Mouse (Mus musculus): ENCODE measurements around the gene Elk3. TPM values are rescaled to one million over a fixed set of nuclear protein-coding genes. Genes with fewer than 3 reads are reported as not detected.

Gene Elk3
- total RNA-seq, 2 experiments from 2014 or later, result 8.6 to 11.9 TPM

GRCm38 (mm10) chr10:93274277-93274696 lies 36.6 kb downstream of the Elk3 start:
- DNase-seq (ENCODE audit: extremely low spot score in 1 of 2, low spot score in 2 of 2), result no peak
- intact Hi-C loops (cut with DNase I), result loop anchor here (2.0 to 10.0 kb wide), 3 partner anchors 19 to 199 kb away; partner anchors contain the start of gene Cdk17

DNA sequence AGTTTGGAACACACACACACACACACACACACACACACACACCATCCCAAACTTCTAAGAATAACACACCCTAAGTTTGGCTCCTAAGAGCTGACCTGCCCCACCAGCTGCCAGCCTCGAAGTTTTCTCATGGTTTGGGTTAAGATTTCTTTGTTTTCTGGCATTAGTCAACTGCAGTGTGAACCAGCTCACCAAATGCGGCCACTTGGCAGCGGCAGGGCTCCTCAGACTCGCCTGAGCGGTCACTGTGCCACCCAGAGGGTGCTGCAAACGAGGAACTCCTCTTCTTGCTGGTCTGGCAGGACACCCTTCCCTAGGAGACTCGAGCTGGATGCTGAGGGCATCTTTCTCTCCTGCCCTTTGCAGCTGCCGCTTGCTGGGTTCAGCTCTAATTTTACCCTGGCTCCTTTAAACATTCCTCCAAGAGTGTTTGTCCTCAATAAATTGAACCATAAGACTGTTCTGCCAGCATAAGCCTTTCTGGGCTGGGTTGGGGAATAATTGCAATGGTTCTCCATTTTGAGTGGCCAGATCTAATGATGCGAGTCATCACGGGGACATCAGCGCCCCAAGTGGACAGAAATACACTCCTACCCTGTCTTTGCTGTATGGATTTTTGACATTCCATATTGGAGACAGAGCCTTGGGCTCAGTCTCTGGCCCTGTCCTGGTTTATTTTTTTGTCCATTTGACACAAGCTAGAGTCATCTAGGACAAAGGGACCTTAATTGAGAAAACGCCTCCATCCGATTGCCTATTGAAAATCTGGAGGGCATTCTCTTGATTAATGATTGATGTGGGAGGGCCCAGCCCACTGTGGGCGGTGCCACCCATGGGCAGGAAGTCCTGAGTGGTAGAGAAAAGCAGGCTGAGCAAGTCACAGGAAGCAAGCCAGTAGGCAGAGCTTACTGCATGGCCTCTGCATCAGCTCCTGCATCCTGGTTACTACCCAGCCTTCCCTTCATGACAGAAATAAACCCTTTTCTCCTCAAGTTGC lies 37.7 kb downstream of the Elk3 start:
- peak; percentile 47 for TF ChIP-seq CTCF (IDR thresholded peaks at IDR 0.05)
- intact Hi-C loops (cut with DNase I), result loop anchor here (10.0 kb wide), 1 partner anchor 198 kb away; no protein-coding TSS in a partner anchor
- H3K27ac ChIP-seq, result peak overlapping the region; percentile 97

More at GRCm38 (mm10) chr10:93274277-93274696, 36.6 kb downstream of the Elk3 start:
- Histone ChIP-seq H3K4me3 (no peak overlapping the region), H3K27ac (peak overlapping the region; percentile 97)
- peak; percentile 7; the same call in 1 of the 2 replicates for TF ChIP-seq CTCF (IDR thresholded peaks at IDR 0.05)

GRCm38 (mm10) chr10:93271831-93272230 lies 39.1 kb downstream of the Elk3 start:
- Histone ChIP-seq H3K4me3 (no peak overlapping the region), H3K27ac (no peak overlapping the region)
- no peak for DNase-seq (ENCODE audit: extremely low spot score in 1 of 2, low spot score in 2 of 2)
- no peak for TF ChIP-seq CTCF (IDR thresholded peaks at IDR 0.05)
- intact Hi-C loops (cut with DNase I), result loop anchor here (10.0 kb wide), 1 partner anchor 197 kb away; no protein-coding TSS in a partner anchor

More for the DNA sequence above, 37.7 kb downstream of the Elk3 start:
- DNase-seq (ENCODE audit: extremely low spot score in 1 of 2, low spot score in 2 of 2), result no peak
- no peak overlapping the region for H3K4me3 ChIP-seq

DNA sequence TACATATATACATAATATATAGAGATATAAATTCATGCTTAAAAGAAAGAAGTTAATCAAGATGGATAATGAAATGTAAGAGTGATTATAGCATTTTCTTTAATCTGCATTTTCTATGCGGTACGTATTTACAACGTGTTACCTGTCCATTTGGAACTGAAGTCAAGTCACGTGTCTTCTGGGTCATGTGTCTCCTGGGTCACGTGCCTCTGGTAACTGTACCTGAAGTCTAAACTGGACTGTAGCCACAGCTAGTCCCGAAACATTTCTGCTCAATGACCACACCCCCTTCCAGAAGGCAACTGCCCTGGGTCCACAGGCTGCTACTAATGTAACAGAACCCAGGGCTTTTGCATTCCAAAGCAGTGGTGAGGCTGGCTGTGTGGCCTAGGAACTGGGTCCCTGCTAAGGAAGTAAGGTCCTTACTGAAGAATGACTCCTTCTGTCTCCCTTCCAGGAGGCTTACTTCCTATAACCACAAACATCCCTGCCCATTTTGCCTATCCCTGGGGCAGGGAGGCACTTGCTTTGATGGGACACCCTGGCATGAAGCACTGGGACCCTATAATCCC lies 40.0 kb downstream of the Elk3 start:
- no peak for DNase-seq (ENCODE audit: extremely low spot score in 1 of 2, low spot score in 2 of 2)
- Histone ChIP-seq H3K27ac (no peak overlapping the region), H3K4me3 (no peak overlapping the region)
- intact Hi-C loops (cut with DNase I), result loop anchor here (10.0 kb wide), 1 partner anchor 196 kb away; no protein-coding TSS in a partner anchor
- TF ChIP-seq CTCF (IDR thresholded peaks at IDR 0.05), result no peak

DNA sequence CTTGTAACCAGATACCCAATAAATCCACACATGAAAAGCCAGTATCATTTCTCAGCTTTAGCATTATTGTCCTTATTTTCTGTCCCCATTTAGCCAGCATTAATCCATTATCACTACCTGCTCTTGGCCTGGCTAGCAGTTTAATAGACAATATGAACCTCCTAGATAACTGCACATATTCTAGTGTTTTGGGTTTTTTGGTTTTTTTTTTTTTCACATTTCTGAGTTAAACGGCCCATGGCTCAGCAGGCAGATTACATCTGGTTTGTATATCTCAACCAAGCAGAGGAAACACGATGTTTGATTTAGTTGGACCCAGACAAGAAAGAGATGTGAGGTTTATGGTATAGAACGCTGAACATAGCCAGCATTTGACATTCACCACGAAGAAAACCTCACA lies 41.2 kb downstream of the Elk3 start:
- Histone ChIP-seq H3K4me3 (no peak overlapping the region), H3K27ac (peak overlapping the region; percentile 58; the same call in 1 of the 2 replicates)
- intact Hi-C loops (cut with DNase I), result loop anchor here (10.0 kb wide), 1 partner anchor 195 kb away; no protein-coding TSS in a partner anchor
- TF ChIP-seq CTCF (IDR thresholded peaks at IDR 0.05), result no peak
- no peak for DNase-seq (ENCODE audit: extremely low spot score in 1 of 2, low spot score in 2 of 2)

DNA sequence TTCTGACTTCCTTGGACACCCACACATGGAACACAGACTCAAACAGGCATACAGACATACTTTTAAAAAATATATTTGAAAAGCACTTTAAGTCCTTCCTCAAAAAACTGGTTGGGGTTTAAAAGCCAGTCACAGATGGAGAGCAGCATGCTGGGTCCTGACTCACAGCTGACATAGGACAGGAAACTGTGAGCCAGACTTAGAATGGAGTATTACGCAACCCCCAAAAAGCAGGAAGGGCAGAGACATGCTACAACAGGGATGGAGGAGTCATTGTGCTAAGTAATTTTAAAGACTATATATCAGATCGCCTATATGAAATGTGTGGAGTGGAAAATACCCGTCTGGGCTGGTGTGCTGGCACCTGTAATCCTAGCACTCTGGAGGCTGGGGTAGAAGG lies 42.6 kb downstream of the Elk3 start:
- no peak for DNase-seq (ENCODE audit: extremely low spot score in 1 of 2, low spot score in 2 of 2)
- Histone ChIP-seq H3K4me3 (no peak overlapping the region), H3K27ac (0 out of 2 replicates have a peak overlapping the region, but pooled peaks have one; percentile 15)
- no peak for TF ChIP-seq CTCF (IDR thresholded peaks at IDR 0.05)
- intact Hi-C loops (cut with DNase I), result no loop called here

DNA sequence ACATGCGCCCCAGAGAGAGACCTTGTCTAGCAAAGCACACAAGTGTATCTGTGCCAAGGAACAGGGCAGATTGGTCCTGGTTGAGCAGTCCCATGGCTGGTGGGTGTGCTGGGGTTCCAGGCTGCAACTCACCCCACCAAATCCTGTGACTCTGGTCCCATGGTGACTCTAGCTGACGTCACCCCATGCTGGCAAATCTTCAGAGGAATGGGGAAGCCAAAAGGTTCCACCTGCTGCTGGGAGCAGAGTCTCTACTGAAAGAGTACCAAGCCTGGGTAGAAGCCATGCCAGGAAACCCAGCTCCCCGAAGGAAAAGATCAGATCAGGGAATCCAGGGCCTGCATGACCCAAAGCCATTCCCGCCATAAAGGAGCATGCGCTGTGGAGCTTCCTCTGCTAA lies 43.4 kb downstream of the Elk3 start:
- H3K4me3 ChIP-seq, result no peak overlapping the region
- no peak for TF ChIP-seq CTCF (IDR thresholded peaks at IDR 0.05)

GRCm38 (mm10) chr10:93266521-93266920 lies 44.4 kb downstream of the Elk3 start:
- intact Hi-C loops (cut with DNase I), result loop anchor here (1.0 kb wide), 1 partner anchor 9 kb away; no protein-coding TSS in a partner anchor
- H3K27ac ChIP-seq, result peak overlapping the region; percentile 75
- TF ChIP-seq CTCF (IDR thresholded peaks at IDR 0.05), result no peak
- no peak overlapping the region for H3K4me3 ChIP-seq
- no peak for DNase-seq (ENCODE audit: extremely low spot score in 1 of 2, low spot score in 2 of 2)

More for the DNA sequence above, 43.4 kb downstream of the Elk3 start:
- intact Hi-C loops (cut with DNase I), result no loop called here
- peak overlapping the region; percentile 61 for H3K27ac ChIP-seq
- no peak for DNase-seq (ENCODE audit: extremely low spot score in 1 of 2, low spot score in 2 of 2)

DNA sequence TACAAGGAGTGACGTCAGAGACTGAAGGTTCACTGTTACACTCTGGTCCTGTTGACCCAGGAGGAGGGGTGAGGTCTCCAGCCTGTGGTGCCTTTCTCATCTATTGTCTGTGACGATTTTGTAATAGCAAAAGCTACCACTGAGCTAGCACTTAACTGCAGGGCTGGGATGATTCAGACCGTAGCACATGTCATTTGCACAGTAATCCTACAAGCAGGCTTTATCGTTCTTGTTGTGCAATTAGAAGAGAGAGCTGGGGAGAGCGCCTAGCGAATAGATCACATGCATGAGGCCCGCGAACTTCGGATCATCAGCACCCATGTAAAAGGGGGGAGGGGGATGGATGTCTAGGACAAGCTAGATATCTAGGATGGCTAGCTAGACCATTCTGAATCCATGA lies 45.1 kb downstream of the Elk3 start:
- DNase-seq (ENCODE audit: extremely low spot score in 1 of 2, low spot score in 2 of 2), result no peak
- intact Hi-C loops (cut with DNase I), result loop anchor here (1.0 kb wide), 1 partner anchor 9 kb away; no protein-coding TSS in a partner anchor
- no peak for TF ChIP-seq CTCF (IDR thresholded peaks at IDR 0.05)
- no peak overlapping the region for H3K4me3 ChIP-seq
- H3K27ac ChIP-seq, result peak overlapping the region; percentile 75

GRCm38 (mm10) chr10:93264001-93264400 lies 46.9 kb downstream of the Elk3 start:
- Histone ChIP-seq H3K27ac (peak overlapping the region; percentile 62), H3K4me3 (no peak overlapping the region)
- intact Hi-C loops (cut with DNase I), result no loop called here
- no peak for DNase-seq (ENCODE audit: extremely low spot score in 1 of 2, low spot score in 2 of 2)
- no peak for TF ChIP-seq CTCF (IDR thresholded peaks at IDR 0.05)

GRCm38 (mm10) chr10:93263431-93263830 lies 47.5 kb downstream of the Elk3 start:
- intact Hi-C loops (cut with DNase I), result no loop called here
- no peak for TF ChIP-seq CTCF (IDR thresholded peaks at IDR 0.05)
- Histone ChIP-seq H3K27ac (peak overlapping the region; percentile 62), H3K4me3 (no peak overlapping the region)
- DNase-seq (ENCODE audit: extremely low spot score in 1 of 2, low spot score in 2 of 2), result no peak

Measured in left cerebral cortex, adult 2 months (tissue).